Mouse (Mus musculus): Measurements from ENCODE around the gene Spen. TPM values are rescaled to one million over a fixed set of nuclear protein-coding genes. Genes with fewer than 3 reads are reported as not detected.

Spen gene
- total and polyA plus RNA-seq, 2 experiments from 2014 or later: 13.0 to 17.4 TPM

DNA sequence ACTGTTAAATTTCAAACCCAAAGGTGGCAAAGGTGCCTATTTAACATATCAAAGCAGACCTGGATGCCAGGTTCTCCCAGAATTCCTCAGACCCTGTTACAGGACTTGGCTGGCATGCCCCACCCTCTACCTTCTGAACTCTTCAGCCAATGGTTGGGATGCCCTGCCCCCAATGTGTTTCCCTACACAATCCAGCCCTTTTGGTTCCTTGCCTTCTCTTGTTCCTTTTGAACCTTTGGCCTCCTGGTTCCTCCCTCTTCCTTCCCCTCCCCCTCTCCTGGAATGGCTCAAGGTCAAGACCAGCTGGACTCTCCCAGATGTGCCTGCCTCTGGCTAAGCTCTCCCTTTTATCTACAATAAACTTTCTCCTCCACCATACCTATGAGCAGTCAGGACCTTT lies 97.5 kb downstream of the Spen start:
- no peak for ATAC-seq
- H3K4me1 ChIP-seq (ENCODE audit: insufficient read depth, low read length): peaks cover 5% of the 10 kb centered on the region; the same call in 1 of the 2 replicates
- no peaks in the 10 kb centered on the region for H3K27me3 ChIP-seq (ENCODE audit: insufficient read depth, low read length)

GRCm38 (mm10) chr4:141439083-141439803 lies 99.2 kb downstream of the Spen start:
- Histone ChIP-seq H3K4me3 (ENCODE audit: low read length) (no peak overlapping the region), H3K4me2 (ENCODE audit: low read depth, low read length) (no peak overlapping the region), H3K36me3 (ENCODE audit: insufficient read depth, low read length) (no peaks in the 10 kb centered on the region), H3K9me3 (ENCODE audit: low read length) (no peaks in the 10 kb centered on the region), H3K27ac (no peak overlapping the region), H3K9ac (replicated peaks; ENCODE audit: low read length) (no peak overlapping the region), H3K4me1 (ENCODE audit: insufficient read depth, low read length) (no peaks in the 10 kb centered on the region), H3K27me3 (ENCODE audit: insufficient read depth, low read length) (no peaks in the 10 kb centered on the region)
- no peak for TF ChIP-seq CTCF (IDR thresholded peaks at IDR 0.05; ENCODE audit: low read depth)
- WGBS: 81% methylated on average over 12 of the region's 12 CpGs
- ATAC-seq (no peak), DNase-seq (ENCODE audit: low spot score) (no peak)

More for the DNA sequence above, 97.5 kb downstream of the Spen start:
- Histone ChIP-seq H3K27ac (no peak overlapping the region), H3K9ac (replicated peaks; ENCODE audit: low read length) (no peak overlapping the region), H3K4me3 (ENCODE audit: low read length) (no peak overlapping the region), H3K36me3 (ENCODE audit: insufficient read depth, low read length) (no peaks in the 10 kb centered on the region), H3K4me2 (ENCODE audit: low read depth, low read length) (no peak overlapping the region), H3K9me3 (ENCODE audit: low read length) (no peaks in the 10 kb centered on the region)
- DNase-seq (ENCODE audit: low spot score): no peak
- no peak for TF ChIP-seq CTCF (IDR thresholded peaks at IDR 0.05; ENCODE audit: low read depth)

DNA sequence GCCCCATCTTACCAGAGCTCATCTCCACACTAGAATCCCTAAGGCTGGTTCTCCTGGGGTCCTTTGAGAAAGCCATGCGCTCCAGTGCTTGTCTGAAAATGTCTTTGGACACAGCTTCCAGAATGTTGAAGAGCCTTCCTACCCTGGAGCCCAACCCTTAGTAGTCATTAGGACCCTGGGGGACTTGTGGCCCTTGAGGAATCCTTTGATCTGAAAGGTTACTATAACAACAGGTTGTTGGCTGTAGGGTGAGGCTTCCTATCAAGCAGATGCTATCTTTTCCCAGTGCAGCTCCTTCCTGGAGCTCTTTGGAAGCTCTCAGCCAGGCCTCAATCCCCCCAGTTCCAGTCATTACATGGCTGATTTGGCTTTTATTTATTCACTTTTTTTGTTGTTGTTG lies 102.4 kb downstream of the Spen start, which contains the start of gene Srarp:
TSS of gene Srarp (minus strand) at position 132 of the 400 bp plus-strand sequence.
- H3K36me3 ChIP-seq (ENCODE audit: insufficient read depth, low read length): no peaks in the 10 kb centered on the region
- H3K4me2 ChIP-seq (ENCODE audit: low read depth, low read length): no peak within 1 kb of the TSS
- 83% methylated on average over 1 of the region's 1 CpGs for WGBS
- no peak within 1 kb of the TSS for H3K4me3 ChIP-seq (ENCODE audit: low read length)
- no peaks in the 10 kb centered on the region for H3K27me3 ChIP-seq (ENCODE audit: insufficient read depth, low read length)
- DNase-seq (ENCODE audit: low spot score) (no peak), ATAC-seq (no peak)
- no peak within 1 kb of the TSS for H3K9ac ChIP-seq (replicated peaks; ENCODE audit: low read length)
- H3K4me1 ChIP-seq (ENCODE audit: insufficient read depth, low read length): no peaks in the 10 kb centered on the region
- H3K27ac ChIP-seq: no peak within 1 kb of the TSS
- TF ChIP-seq CTCF (IDR thresholded peaks at IDR 0.05; ENCODE audit: low read depth): no peak
- no peaks in the 10 kb centered on the region for H3K9me3 ChIP-seq (ENCODE audit: low read length)

DNA sequence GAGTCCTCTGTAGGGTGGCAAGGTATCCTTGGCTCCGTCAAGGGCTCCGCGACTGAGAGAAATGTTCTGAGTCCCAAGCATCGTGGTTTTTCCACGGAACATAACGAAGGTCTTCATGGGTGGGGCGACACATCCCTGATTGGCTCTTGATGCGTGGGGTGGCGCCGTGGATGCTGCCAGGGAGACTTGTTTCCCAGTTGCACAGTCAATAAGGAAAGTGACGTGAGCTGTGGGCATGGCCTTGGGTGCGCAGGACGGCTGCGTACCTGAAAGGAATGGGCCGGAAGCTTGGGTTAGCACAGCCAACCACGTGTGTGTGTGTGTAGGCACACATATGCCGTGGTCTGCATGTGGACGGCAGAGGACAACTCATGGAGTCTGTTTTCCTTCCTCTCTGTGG lies 105.2 kb downstream of the Spen start:
- DNase-seq (ENCODE audit: low spot score) (no peak), ATAC-seq (no peak)
- no peak for TF ChIP-seq CTCF (IDR thresholded peaks at IDR 0.05; ENCODE audit: low read depth)
- 78% methylated on average over 18 of the region's 18 CpGs for WGBS
- Histone ChIP-seq H3K4me3 (ENCODE audit: low read length) (no peak overlapping the region), H3K4me2 (ENCODE audit: low read depth, low read length) (no peak overlapping the region), H3K4me1 (ENCODE audit: insufficient read depth, low read length) (no peaks in the 10 kb centered on the region), H3K36me3 (ENCODE audit: insufficient read depth, low read length) (no peaks in the 10 kb centered on the region), H3K27ac (no peak overlapping the region), H3K9me3 (ENCODE audit: low read length) (no peaks in the 10 kb centered on the region), H3K27me3 (ENCODE audit: insufficient read depth, low read length) (no peaks in the 10 kb centered on the region), H3K9ac (replicated peaks; ENCODE audit: low read length) (no peak overlapping the region)

DNA sequence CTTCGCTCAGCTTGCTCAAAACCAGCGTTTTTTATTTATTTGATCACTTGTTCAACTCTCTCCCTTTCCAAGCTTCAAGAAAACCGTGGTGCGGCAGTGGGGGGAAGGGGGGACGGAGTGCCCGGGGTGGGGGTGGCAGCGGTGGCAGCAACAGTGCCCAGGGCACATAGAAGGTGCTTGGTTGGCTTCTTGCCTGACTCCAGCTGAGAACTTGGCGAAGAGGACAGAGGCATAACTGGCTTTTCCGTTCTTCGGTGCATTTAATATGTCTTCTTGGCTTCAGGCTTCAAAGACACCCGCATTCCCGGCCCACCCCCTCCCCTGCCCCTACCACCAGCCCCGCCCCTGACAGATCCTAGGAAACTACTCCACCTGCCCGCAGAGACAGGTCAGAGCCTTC lies 105.7 kb downstream of the Spen start:
- Histone ChIP-seq H3K27ac (no peak overlapping the region), H3K4me2 (ENCODE audit: low read depth, low read length) (0 out of 2 replicates have a peak overlapping the region, but pooled peaks have one; percentile 3), H3K27me3 (ENCODE audit: insufficient read depth, low read length) (no peaks in the 10 kb centered on the region), H3K9ac (replicated peaks; ENCODE audit: low read length) (no peak overlapping the region), H3K4me3 (ENCODE audit: low read length) (no peak overlapping the region), H3K36me3 (ENCODE audit: insufficient read depth, low read length) (no peaks in the 10 kb centered on the region), H3K9me3 (ENCODE audit: low read length) (no peaks in the 10 kb centered on the region), H3K4me1 (ENCODE audit: insufficient read depth, low read length) (no peaks in the 10 kb centered on the region)
- WGBS: 47% methylated on average over 14 of the region's 14 CpGs
- no peak for TF ChIP-seq CTCF (IDR thresholded peaks at IDR 0.05; ENCODE audit: low read depth)
- no peak for ATAC-seq
- DNase-seq (ENCODE audit: low spot score): peak; percentile 42

- Histone ChIP-seq H3K4me1 (ENCODE audit: insufficient read depth, low read length) (no peaks in the 10 kb centered on the region), H3K4me2 (ENCODE audit: low read depth, low read length) (no peak overlapping the region), H3K36me3 (ENCODE audit: insufficient read depth, low read length) (no peaks in the 10 kb centered on the region), H3K9me3 (ENCODE audit: low read length) (no peaks in the 10 kb centered on the region), H3K27me3 (ENCODE audit: insufficient read depth, low read length) (no peaks in the 10 kb centered on the region), H3K4me3 (ENCODE audit: low read length) (no peak overlapping the region), H3K27ac (no peak overlapping the region), H3K9ac (replicated peaks; ENCODE audit: low read length) (no peak overlapping the region)
- no peak for ATAC-seq
- DNase-seq (ENCODE audit: low spot score): peak; percentile 73
- TF ChIP-seq CTCF (IDR thresholded peaks at IDR 0.05; ENCODE audit: low read depth): peak; percentile 84
- WGBS: 40% methylated on average over 9 of the region's 9 CpGs
Measured at GRCm38 (mm10) chr4:141430997-141431396, 107.4 kb downstream of the Spen start.

- 51% methylated on average over 9 of the region's 9 CpGs for WGBS
- peak; percentile 39 for DNase-seq (ENCODE audit: low spot score)
- ATAC-seq: no peak
Measured at GRCm38 (mm10) chr4:141429847-141430246, 108.5 kb downstream of the Spen start.

More at GRCm38 (mm10) chr4:141429847-141430246, 108.5 kb downstream of the Spen start:
- Histone ChIP-seq H3K4me3 (ENCODE audit: low read length) (no peak overlapping the region), H3K4me1 (ENCODE audit: insufficient read depth, low read length) (no peaks in the 10 kb centered on the region; the same call in 1 of the 2 replicates), H3K9ac (replicated peaks; ENCODE audit: low read length) (no peak overlapping the region), H3K9me3 (ENCODE audit: low read length) (no peaks in the 10 kb centered on the region), H3K27me3 (ENCODE audit: insufficient read depth, low read length) (no peaks in the 10 kb centered on the region), H3K36me3 (ENCODE audit: insufficient read depth, low read length) (no peaks in the 10 kb centered on the region), H3K27ac (no peak overlapping the region), H3K4me2 (ENCODE audit: low read depth, low read length) (no peak overlapping the region)
- peak; percentile 65 for TF ChIP-seq CTCF (IDR thresholded peaks at IDR 0.05; ENCODE audit: low read depth)

Data from hindbrain, postnatal 0 days (tissue).